Mouse (Mus musculus) MEL (cell line): Measurements from ENCODE around the gene Mecom. TPM values are rescaled to one million over a fixed set of nuclear protein-coding genes. Genes with fewer than 3 reads are reported as not detected.

Experiments
- DNase-seq: peaks from one replicate; pipeline ENCODE4 v3.0.0; 2011; ENCODE audit warnings: low read depth, low spot score
- H3K27ac ChIP-seq: 2 replicates; pipeline ENCODE4 v1.5.1; 2012; ENCODE audit warnings: low read depth, mild to moderate bottlenecking, control low read depth, low read length, moderate library complexity; ENCODE audit not compliant: control insufficient read depth
- H3K27me3 ChIP-seq, 2 experiments: fragments of 150-350 bp in 1 of 2; sonication (generic) in 1 of 2; 2 replicates each; pipeline ENCODE4 v1.6.1; 2012; ENCODE audit warnings: low read length in 2 of 2, mild to moderate bottlenecking in 2 of 2, improper control_type of control experiment in 1 of 2, moderate library complexity in 1 of 2; ENCODE audit not compliant: insufficient read depth in 2 of 2, control insufficient read depth in 1 of 2
- H3K36me3 ChIP-seq, 2 experiments: 2 replicates each; pipeline ENCODE4 v1.6.1; 2012 to 2014; ENCODE audit warnings: low read length in 2 of 2, improper control_type of control experiment in 1 of 2, inconsistent platforms in 1 of 2, mild to moderate bottlenecking in 1 of 2; ENCODE audit not compliant: insufficient read depth in 2 of 2, control insufficient read depth in 1 of 2
- H3K4me1 ChIP-seq, 2 experiments: fragments of 150-350 bp in 1 of 2; sonication (generic) in 1 of 2; 2 replicates each; pipeline ENCODE4 v1.6.1; 2012; ENCODE audit warnings: low read length in 2 of 2, improper control_type of control experiment in 1 of 2, mild to moderate bottlenecking in 1 of 2; ENCODE audit not compliant: insufficient read depth in 2 of 2, control insufficient read depth in 1 of 2
- H3K4me3 ChIP-seq, 2 experiments: fragments of 150-350 bp in 1 of 2; sonication (generic) in 1 of 2; 2 replicates each; pipeline ENCODE4 v1.5.1; 2012; ENCODE audit warnings: low read depth in 2 of 2, low read length in 2 of 2, mild to moderate bottlenecking in 2 of 2, moderate library complexity in 2 of 2, control low read depth in 1 of 2, improper control_type of control experiment in 1 of 2; ENCODE audit not compliant: control insufficient read depth in 1 of 2, insufficient read depth in 1 of 2
- H3K79me2 ChIP-seq: 2 replicates; pipeline ENCODE4 v1.6.1; 2012; ENCODE audit warnings: mild to moderate bottlenecking, low read length, moderate library complexity; ENCODE audit not compliant: control insufficient read depth, poor library complexity, insufficient read depth
- H3K9ac ChIP-seq: 2 replicates; pipeline ENCODE4 v1.6.1; 2012; ENCODE audit warnings: low read depth, mild to moderate bottlenecking, control low read depth, low read length, moderate library complexity; ENCODE audit not compliant: control insufficient read depth, poor library complexity, severe bottlenecking
- H3K9me3 ChIP-seq: fragments of 150-350 bp; sonication (generic); replicated peaks from 2 replicates; pipeline ENCODE4 v1.6.1; 2012; ENCODE audit warnings: mild to moderate bottlenecking, low read length, improper control_type of control experiment, moderate library complexity; ENCODE audit not compliant: insufficient read depth
- BHLHE40 ChIP-seq: IDR thresholded peaks from 2 replicates; pipeline ENCODE4 v1.6.1; 2012; ENCODE audit warnings: low read depth, mild to moderate bottlenecking, inconsistent platforms, low read length, improper control_type of control experiment, borderline replicate concordance
- CHD1 ChIP-seq: IDR thresholded peaks from 2 replicates; pipeline ENCODE4 v1.6.1; 2012; ENCODE audit warnings: low read depth, mild to moderate bottlenecking, inconsistent platforms, low read length, improper control_type of control experiment
- CTCF ChIP-seq, 3 experiments: IDR thresholded peaks in 2 of 3; conservative IDR thresholded peaks in 1 of 3; 2 replicates each; pipeline ENCODE4 v1.5.1; 2011 to 2012; ENCODE audit warnings: low read length in 3 of 3, low read depth in 2 of 3, mild to moderate bottlenecking in 2 of 3, improper control_type of control experiment in 1 of 3, inconsistent platforms in 1 of 3, mixed read lengths in 1 of 3, moderate library complexity in 1 of 3; ENCODE audit not compliant: control insufficient read depth in 1 of 3, insufficient read depth in 1 of 3, poor library complexity in 1 of 3, severe bottlenecking in 1 of 3
- ELF1 ChIP-seq: IDR thresholded peaks from 2 replicates; pipeline ENCODE4 v1.6.1; 2014; ENCODE audit warnings: low read depth, mild to moderate bottlenecking, inconsistent platforms, low read length, improper control_type of control experiment, moderate library complexity
- EP300 ChIP-seq, 2 experiments: IDR thresholded peaks; 2 replicates each; pipeline ENCODE4 v1.6.1; 2011; ENCODE audit warnings: improper control_type of control experiment in 2 of 2, low read length in 2 of 2, low read depth in 1 of 2, mild to moderate bottlenecking in 1 of 2
- GATA1 ChIP-seq: IDR thresholded peaks from 2 replicates; pipeline ENCODE4 v1.6.1; 2011; ENCODE audit warnings: low read depth, low read length, improper control_type of control experiment
- HCFC1 ChIP-seq: IDR thresholded peaks from 2 replicates; pipeline ENCODE4 v1.6.1; 2012; ENCODE audit warnings: low read depth, mild to moderate bottlenecking, inconsistent platforms, low read length, improper control_type of control experiment, moderate library complexity
- JUND ChIP-seq: IDR thresholded peaks from 2 replicates; pipeline ENCODE4 v1.6.1; 2011; ENCODE audit warnings: low read depth, mild to moderate bottlenecking, improper control_type of control experiment, low read length
- MAFK ChIP-seq: IDR thresholded peaks from 2 replicates; pipeline ENCODE4 v1.6.1; 2011; ENCODE audit warnings: low read depth, mild to moderate bottlenecking, low read length, improper control_type of control experiment, borderline replicate concordance
- MAZ ChIP-seq: IDR thresholded peaks from 2 replicates; pipeline ENCODE4 v1.6.1; 2012; ENCODE audit warnings: low read depth, mild to moderate bottlenecking, inconsistent platforms, low read length, improper control_type of control experiment
- MEF2A ChIP-seq: IDR thresholded peaks from 2 replicates; pipeline ENCODE4 v1.6.1; 2014; ENCODE audit warnings: low read depth, mild to moderate bottlenecking, inconsistent platforms, low read length, improper control_type of control experiment; ENCODE audit not compliant: poor library complexity, insufficient replicate concordance, severe bottlenecking; ENCODE audit errors: extremely low read depth
- MYB ChIP-seq: IDR thresholded peaks from 2 replicates; pipeline ENCODE4 v1.6.1; 2011; ENCODE audit warnings: mild to moderate bottlenecking, low read depth, low read length, improper control_type of control experiment
- MYC ChIP-seq: IDR thresholded peaks from 2 replicates; pipeline ENCODE4 v1.6.1; 2011; ENCODE audit warnings: low read depth, mild to moderate bottlenecking, low read length, improper control_type of control experiment, moderate library complexity
- NELFE ChIP-seq: IDR thresholded peaks from 2 replicates; pipeline ENCODE4 v1.6.1; 2011; ENCODE audit warnings: low read depth, low read length, improper control_type of control experiment
- POLR2AphosphoS2 ChIP-seq: IDR thresholded peaks from 2 replicates; pipeline ENCODE4 v1.6.1; 2011; ENCODE audit warnings: low read length, improper control_type of control experiment
- POLR2AphosphoS5 ChIP-seq: IDR thresholded peaks from 2 replicates; pipeline ENCODE4 v1.6.1; 2012; ENCODE audit warnings: low read depth, borderline replicate concordance, mild to moderate bottlenecking, inconsistent platforms, low read length, moderate library complexity, mixed read lengths
- RAD21 ChIP-seq: IDR thresholded peaks from 2 replicates; pipeline ENCODE4 v1.6.1; 2011; ENCODE audit warnings: mild to moderate bottlenecking, low read depth, low read length, improper control_type of control experiment
- RCOR1 ChIP-seq: IDR thresholded peaks from 2 replicates; pipeline ENCODE4 v1.6.1; 2012; ENCODE audit warnings: low read depth, mild to moderate bottlenecking, inconsistent platforms, low read length, improper control_type of control experiment
- SIN3A ChIP-seq: IDR thresholded peaks from 2 replicates; pipeline ENCODE4 v1.6.1; 2012; ENCODE audit warnings: low read length, improper control_type of control experiment, inconsistent platforms
- SMC3 ChIP-seq: IDR thresholded peaks from 2 replicates; pipeline ENCODE4 v1.6.1; 2011; ENCODE audit warnings: low read depth, low read length, improper control_type of control experiment
- TAL1 ChIP-seq: IDR thresholded peaks from 2 replicates; pipeline ENCODE4 v1.6.1; 2012; ENCODE audit warnings: mild to moderate bottlenecking, inconsistent platforms, low read length, moderate library complexity, mixed read lengths
- TCF12 ChIP-seq: IDR thresholded peaks from 2 replicates; pipeline ENCODE4 v1.6.1; 2014; ENCODE audit warnings: low read depth, mild to moderate bottlenecking, inconsistent platforms, low read length, improper control_type of control experiment, moderate library complexity
- UBTF ChIP-seq: IDR thresholded peaks from 2 replicates; pipeline ENCODE4 v1.6.1; 2012; ENCODE audit warnings: low read depth, mild to moderate bottlenecking, inconsistent platforms, low read length, improper control_type of control experiment, moderate library complexity, borderline replicate concordance; ENCODE audit not compliant: insufficient read depth
- ZC3H11A ChIP-seq: IDR thresholded peaks from 2 replicates; pipeline ENCODE4 v1.6.1; 2012; ENCODE audit warnings: low read depth, mild to moderate bottlenecking, inconsistent platforms, low read length, improper control_type of control experiment
- ZKSCAN1 ChIP-seq: IDR thresholded peaks from 2 replicates; pipeline ENCODE4 v1.6.1; 2012; ENCODE audit warnings: low read depth, mild to moderate bottlenecking, inconsistent platforms, low read length, improper control_type of control experiment, moderate library complexity
- ZMIZ1 ChIP-seq: IDR thresholded peaks from 2 replicates; pipeline ENCODE4 v1.6.1; 2012; ENCODE audit warnings: low read depth, mild to moderate bottlenecking, inconsistent platforms, low read length, improper control_type of control experiment, moderate library complexity
- ZNF384 ChIP-seq: IDR thresholded peaks from 2 replicates; pipeline ENCODE4 v1.6.1; 2012; ENCODE audit warnings: low read depth, mild to moderate bottlenecking, inconsistent platforms, low read length, improper control_type of control experiment
- polyA plus RNA-seq, 2 experiments: library from polyadenylated mRNA; stranded (reverse) in 1 of 2; unstranded in 1 of 2; fragments of >175 nt in 1 of 2; fragments of >200 nt in 1 of 2; gene quantifications; 2 replicates each; pipeline versions ENCODE4 v1.2.1 to v1.2.4; 2012; ENCODE audit warnings: low replicate concordance in 2 of 2, low read depth in 1 of 2; ENCODE audit not compliant: insufficient read length in 2 of 2, insufficient read depth in 1 of 2, missing spikeins in 1 of 2
- total RNA-seq: library from RNA; depleted of rRNA; stranded (reverse); fragments of 300-350 nt; gene quantifications from 2 replicates; pipeline ENCODE4 v1.2.3, GENCODE M21; 2012

Gene Mecom
- total and polyA plus RNA-seq, 3 experiments: 0.04 TPM; not detected in 2

DNA sequence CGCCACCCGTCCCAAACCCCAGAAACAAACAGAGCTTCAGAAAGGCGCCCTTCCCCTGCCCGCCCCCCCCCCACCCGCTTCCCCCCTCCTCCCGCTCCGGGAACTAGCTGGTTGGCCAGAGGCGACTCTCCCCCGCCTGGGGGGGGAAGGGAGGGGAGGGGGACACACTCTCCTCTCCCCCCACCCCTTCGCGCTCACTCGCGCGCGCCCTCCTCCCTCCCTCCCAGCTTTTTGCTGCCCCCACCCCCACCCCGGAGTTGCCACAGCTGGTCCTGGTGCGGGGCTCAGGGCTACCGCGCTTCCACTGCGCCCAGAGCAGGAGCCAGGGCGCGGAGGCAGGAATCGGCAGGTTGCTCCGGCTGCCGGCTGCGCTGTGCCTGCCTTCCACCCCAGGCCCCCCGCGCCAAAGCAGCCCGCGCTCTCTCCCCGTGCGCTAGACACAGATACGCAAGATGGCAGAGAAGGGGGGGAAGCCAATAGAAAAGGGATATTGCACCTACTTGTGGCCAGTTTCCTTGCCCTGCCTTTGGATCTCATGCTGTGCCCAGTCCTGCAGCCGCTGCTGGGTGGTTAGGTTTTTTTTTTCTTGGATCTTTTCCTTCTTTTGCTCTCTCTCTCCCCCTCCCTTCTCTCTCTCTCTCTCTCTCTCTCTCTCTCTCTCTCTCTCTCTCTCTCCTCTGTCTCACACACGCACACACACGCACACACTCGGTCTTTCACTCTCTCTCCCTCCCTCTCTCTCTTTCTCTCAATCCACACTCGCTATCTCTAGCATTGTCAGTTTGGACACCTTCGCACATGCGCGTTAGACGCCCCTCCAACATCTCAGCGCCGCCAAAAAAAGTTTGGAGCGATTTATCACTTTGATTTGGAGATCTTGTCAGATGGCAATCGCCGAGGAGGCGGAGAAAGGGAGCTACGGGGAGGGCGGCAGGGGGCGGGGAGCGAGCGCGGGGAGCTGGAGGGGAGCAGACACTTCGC, 38.6 kb downstream of the Mecom start:
- Histone ChIP-seq H3K36me3 (no peaks in the 10 kb centered on the region), H3K9ac (no peak overlapping the region), H3K27ac (no peak overlapping the region), H3K9me3 (no peaks in the 10 kb centered on the region), H3K4me3 (no peak overlapping the region), H3K4me1 (no peaks in the 10 kb centered on the region), H3K27me3 (no peaks in the 10 kb centered on the region), H3K79me2 (no peaks in the 10 kb centered on the region)
- no peak for DNase-seq
- no peak for TF ChIP-seq ZKSCAN1
- no peak for TF ChIP-seq ZNF384
- TF ChIP-seq MEF2A: no peak
- TF ChIP-seq ZMIZ1: no peak
- TF ChIP-seq UBTF: no peak
- TF ChIP-seq JUND: no peak
- TF ChIP-seq SIN3A: no peak
- no peak for TF ChIP-seq MYB
- TF ChIP-seq TCF12: no peak
- no peak for TF ChIP-seq EP300 (IDR thresholded peaks at IDR 0.05; ENCODE audit: low read depth in 1 of 2, low read length in 2 of 2)
- TF ChIP-seq GATA1: no peak
- no peak for TF ChIP-seq SMC3
- no peak for TF ChIP-seq HCFC1
- no peak for TF ChIP-seq RCOR1
- TF ChIP-seq MYC: no peak
- TF ChIP-seq ZC3H11A: no peak
- TF ChIP-seq ELF1: no peak
- no peak for TF ChIP-seq MAZ
- TF ChIP-seq CHD1: no peak
- TF ChIP-seq, all 39 proteins: peak for 0

GRCm38 (mm10) chr3:30508296-30508929, 39.4 kb downstream of the Mecom start:
- Histone ChIP-seq H3K4me1 (no peaks in the 10 kb centered on the region), H3K79me2 (no peaks in the 10 kb centered on the region), H3K4me3 (no peak overlapping the region), H3K27ac (no peak overlapping the region), H3K9me3 (no peaks in the 10 kb centered on the region), H3K27me3 (no peaks in the 10 kb centered on the region), H3K36me3 (no peaks in the 10 kb centered on the region), H3K9ac (no peak overlapping the region)
- no peak for DNase-seq
- no peak for TF ChIP-seq TCF12
- TF ChIP-seq ELF1: no peak
- no peak for TF ChIP-seq TAL1
- no peak for TF ChIP-seq MEF2A
- no peak for TF ChIP-seq MAFK
- no peak for TF ChIP-seq POLR2AphosphoS5
- TF ChIP-seq NELFE: no peak
- no peak for TF ChIP-seq BHLHE40
- TF ChIP-seq ZC3H11A: no peak
- TF ChIP-seq CTCF (IDR thresholded peaks at IDR 0.05 in 2 of 3, conservative IDR thresholded peaks at IDR 0.05 in 1 of 3; ENCODE audit: control insufficient read depth in 1 of 3, insufficient read depth in 1 of 3, low read depth in 2 of 3, low read length in 3 of 3, poor library complexity in 1 of 3, severe bottlenecking in 1 of 3): no peak
- no peak for TF ChIP-seq RAD21
- no peak for TF ChIP-seq POLR2AphosphoS2
- TF ChIP-seq MYB: no peak
